Mouse (Mus musculus): ENCODE measurements around the gene Txnrd1.

Txnrd1 gene

DNA sequence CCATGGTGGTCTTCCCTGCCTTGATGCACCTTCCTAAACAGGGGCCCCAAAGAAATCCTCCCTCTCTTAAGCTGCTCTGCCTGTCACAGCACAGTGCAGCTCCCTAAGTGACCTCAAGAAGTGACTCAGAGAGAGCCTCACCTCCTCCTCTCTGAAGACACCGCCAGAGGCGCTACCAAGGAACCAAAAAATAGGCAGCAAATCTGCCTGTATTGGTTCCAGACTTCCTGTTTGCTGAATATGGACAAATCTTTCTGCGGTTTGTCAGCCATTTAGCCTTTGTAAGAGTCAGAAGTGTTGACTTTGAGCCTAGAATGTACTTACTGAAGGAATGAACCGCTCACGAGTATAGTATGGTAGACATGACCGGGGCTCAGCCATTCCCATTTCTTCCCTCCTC, 80.0 kb downstream of the Txnrd1 start:
- DNase-seq (ENCODE audit: low spot score in 2 of 2), result no peak

GRCm38 (mm10) chr10:82918675-82919074, 84.9 kb downstream of the Txnrd1 start:
- DNase-seq (ENCODE audit: low spot score in 2 of 2), result no peak

- no peak for DNase-seq (ENCODE audit: low spot score in 2 of 2)
Measured at GRCm38 (mm10) chr10:82919404-82919980, 85.7 kb downstream of the Txnrd1 start.

GRCm38 (mm10) chr10:82923547-82923946, 89.8 kb downstream of the Txnrd1 start:
- DNase-seq (ENCODE audit: low spot score in 2 of 2), result no peak

DNA sequence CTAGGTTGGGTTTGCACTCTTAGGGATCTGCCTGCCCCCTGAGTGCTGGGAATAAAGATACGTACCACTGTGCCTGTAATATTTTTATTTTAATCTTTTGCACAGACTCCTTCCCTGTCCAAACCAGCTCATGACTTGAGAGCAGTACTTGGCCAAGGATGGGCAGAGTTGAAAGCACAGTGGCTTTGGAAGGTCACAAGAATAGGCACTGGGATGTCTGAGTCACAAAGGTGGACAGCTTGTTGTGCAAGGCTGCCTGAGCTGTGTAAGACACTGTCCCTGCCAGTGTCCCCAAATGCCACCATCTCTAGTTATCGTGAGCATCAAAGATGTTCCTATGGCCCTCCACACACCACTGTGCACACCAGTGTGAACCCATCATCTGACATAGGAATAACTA, 91.0 kb downstream of the Txnrd1 start:
- no peak for DNase-seq (ENCODE audit: low spot score in 2 of 2)

GRCm38 (mm10) chr10:82925624-82926023, 91.9 kb downstream of the Txnrd1 start:
- DNase-seq (ENCODE audit: low spot score in 2 of 2), result no peak

- no peak for DNase-seq (ENCODE audit: low spot score in 2 of 2)
Measured at GRCm38 (mm10) chr10:82935018-82935633, 101.4 kb downstream of the Txnrd1 start.

- DNase-seq (ENCODE audit: low spot score in 2 of 2), result no peak
Measured at GRCm38 (mm10) chr10:82935774-82936173, 102.0 kb downstream of the Txnrd1 start.
